Mouse (Mus musculus): ENCODE results near the gene Suclg2. TPM values are rescaled to one million over a fixed set of nuclear protein-coding genes. Genes with fewer than 3 reads are reported as not detected.

Suclg2 gene
- 55.8 and 58.6 TPM in 2 replicates for polyA plus RNA-seq (2016; fragmentation: Nextera tagmentation; extraction: Ambion mirVana)

DNA sequence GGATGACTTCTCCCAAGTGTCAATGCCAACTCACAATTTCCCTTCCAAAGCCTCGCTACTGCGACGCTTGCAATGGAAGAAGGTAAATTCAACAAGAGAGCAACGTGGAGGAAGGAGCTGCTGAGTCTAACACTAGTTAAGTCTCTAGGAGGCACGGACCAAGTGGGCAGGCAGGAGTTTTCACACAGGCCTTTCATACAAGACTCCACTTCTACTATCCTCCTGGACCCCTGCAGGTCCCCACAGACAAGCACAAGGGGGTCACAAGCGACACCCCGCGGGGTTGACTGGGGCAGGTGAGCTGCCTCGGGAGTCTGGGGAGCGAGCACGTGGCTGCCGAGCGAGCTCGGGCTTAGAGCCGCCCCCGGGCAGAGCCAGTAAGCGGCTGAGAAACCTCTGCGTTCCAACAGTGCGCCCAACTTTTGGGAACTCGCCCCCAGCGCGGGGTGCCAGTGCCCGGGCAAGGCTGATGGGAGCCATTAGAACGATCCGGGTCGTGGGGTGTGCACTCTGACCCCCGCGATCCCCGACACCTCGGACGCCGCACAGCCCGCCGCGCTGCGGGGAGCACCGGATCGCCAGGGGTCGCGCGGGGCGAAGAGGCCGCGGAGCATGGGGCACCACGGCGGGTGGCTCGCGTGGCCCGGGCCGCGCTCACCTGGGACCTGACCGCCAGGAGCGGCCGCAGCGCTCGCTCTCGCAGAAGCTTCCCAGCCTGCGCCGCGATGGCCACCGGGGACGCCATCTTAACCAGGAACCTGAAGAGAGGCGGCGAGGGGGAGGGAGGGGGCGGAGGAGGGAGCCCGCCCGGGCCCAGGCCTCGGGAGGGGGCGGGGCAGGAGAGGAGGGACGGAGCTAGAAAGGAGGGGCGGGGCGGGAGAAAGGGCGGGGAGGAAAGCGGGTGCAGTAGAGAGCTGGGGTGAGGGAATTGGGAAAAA lies at the start of gene Suclg2:
TSS of gene Suclg2 (minus strand) at position 770 of the 938 bp plus-strand sequence.
- Histone ChIP-seq H3K36me3 (no peaks in the 10 kb centered on the region), H3K4me1 (peaks cover 23% of the 10 kb centered on the region), H3K9me3 (replicated peaks) (no peaks in the 10 kb centered on the region), H3K27me3 (ENCODE audit: low read depth, poor library complexity, severe bottlenecking) (no peaks in the 10 kb centered on the region), H3K4me3 (peak within 1 kb of the TSS; percentile 84), H3K27ac (peak within 1 kb of the TSS; percentile 98)
- DNase-seq (ENCODE audit: low spot score) = peak; percentile 94
- WGBS = under 1% methylated on average over 66 of the region's 74 CpGs

DNA sequence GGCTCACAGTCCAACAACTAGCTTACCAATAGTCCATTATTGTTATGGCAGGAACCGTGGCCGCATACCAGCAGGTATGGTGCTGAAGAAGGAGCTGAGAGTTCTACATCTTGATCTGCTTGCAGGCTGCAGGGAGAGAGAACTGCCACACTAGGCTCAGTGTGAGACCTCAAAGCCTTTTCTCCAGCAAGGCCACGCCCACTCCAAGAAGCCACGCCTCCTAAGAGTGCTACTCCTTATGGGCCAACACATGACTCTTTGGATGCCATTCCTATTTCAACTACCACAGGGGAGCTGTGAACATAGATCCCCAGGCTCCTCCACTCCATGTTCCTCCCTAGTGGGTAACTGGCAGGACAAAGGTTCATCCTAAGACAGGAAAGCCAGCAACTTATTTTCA lies 48.0 kb upstream of the Suclg2 start:
- DNase-seq (ENCODE audit: low spot score) = no peak
- H3K9me3 ChIP-seq (replicated peaks) = no peaks in the 10 kb centered on the region
- no peaks in the 10 kb centered on the region for H3K36me3 ChIP-seq
- H3K27ac ChIP-seq = no peak overlapping the region
- no peaks in the 10 kb centered on the region for H3K4me1 ChIP-seq
- no peaks in the 10 kb centered on the region for H3K27me3 ChIP-seq (ENCODE audit: low read depth, poor library complexity, severe bottlenecking)
- 73% methylated on average over 4 of the region's 4 CpGs for WGBS
- no peak overlapping the region for H3K4me3 ChIP-seq

DNA sequence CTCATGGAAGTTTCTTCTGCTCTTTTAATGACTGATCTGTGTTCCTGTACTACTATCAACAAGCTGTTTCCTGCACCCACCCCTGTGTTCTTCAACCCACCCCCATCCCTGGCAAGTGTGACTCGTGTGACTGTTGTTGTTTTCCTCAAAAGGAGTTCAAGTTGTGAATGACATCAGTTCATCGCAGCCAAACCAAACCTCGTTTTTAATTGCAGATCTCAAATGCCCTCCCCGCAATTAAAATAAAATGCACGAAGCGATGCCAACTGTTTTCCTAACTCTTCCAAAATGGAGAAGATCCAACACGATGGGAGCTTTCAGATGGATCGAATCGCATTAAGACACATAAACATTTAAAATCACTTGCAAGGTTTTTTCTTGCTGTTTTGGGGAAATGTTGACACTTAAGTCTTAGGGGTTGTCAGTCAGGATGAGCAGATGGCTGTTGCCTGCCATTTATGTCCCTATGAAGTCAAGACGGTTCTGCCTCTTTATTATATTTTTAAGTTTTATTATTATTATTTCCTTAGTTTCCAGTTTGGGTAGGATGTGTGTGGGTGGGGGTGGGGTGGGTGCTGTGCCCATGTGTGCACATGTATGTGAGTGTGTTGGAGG lies 41.1 kb upstream of the Suclg2 start:
- H3K27me3 ChIP-seq (ENCODE audit: low read depth, poor library complexity, severe bottlenecking) = no peaks in the 10 kb centered on the region
- no peaks in the 10 kb centered on the region for H3K4me1 ChIP-seq
- H3K9me3 ChIP-seq (replicated peaks) = no peaks in the 10 kb centered on the region
- H3K27ac ChIP-seq = no peak overlapping the region
- no peak for DNase-seq (ENCODE audit: low spot score)
- WGBS = 90% methylated on average over 10 of the region's 10 CpGs
- H3K4me3 ChIP-seq = no peak overlapping the region
- H3K36me3 ChIP-seq = no peaks in the 10 kb centered on the region

DNA sequence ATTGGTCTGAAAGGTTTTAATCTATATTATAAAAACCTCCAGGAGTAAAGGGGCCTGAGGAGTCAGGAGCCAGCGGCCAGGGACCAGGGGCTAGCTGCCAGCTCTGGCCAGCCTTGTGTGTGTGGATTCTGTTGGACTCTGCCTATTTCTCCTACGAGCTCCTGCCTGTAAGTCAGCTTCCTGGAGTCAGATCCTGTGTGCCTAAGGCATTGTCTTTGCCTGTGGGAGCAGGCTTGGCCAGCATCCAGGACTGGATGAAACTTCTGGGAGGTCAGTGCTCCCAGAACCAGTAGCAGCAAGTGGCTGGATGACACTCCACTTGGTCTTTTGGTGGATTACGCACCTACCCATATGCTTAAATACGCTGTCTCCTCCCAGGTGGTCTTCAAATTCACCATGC lies 23.8 kb upstream of the Suclg2 start:
- Histone ChIP-seq H3K27me3 (ENCODE audit: low read depth, poor library complexity, severe bottlenecking) (no peaks in the 10 kb centered on the region), H3K4me1 (no peaks in the 10 kb centered on the region), H3K9me3 (replicated peaks) (no peaks in the 10 kb centered on the region), H3K4me3 (no peak overlapping the region), H3K36me3 (no peaks in the 10 kb centered on the region), H3K27ac (no peak overlapping the region)
- DNase-seq (ENCODE audit: low spot score) = no peak
- whole genome bisulfite sequencing = 88% methylated on average over 4 of the region's 4 CpGs

DNA sequence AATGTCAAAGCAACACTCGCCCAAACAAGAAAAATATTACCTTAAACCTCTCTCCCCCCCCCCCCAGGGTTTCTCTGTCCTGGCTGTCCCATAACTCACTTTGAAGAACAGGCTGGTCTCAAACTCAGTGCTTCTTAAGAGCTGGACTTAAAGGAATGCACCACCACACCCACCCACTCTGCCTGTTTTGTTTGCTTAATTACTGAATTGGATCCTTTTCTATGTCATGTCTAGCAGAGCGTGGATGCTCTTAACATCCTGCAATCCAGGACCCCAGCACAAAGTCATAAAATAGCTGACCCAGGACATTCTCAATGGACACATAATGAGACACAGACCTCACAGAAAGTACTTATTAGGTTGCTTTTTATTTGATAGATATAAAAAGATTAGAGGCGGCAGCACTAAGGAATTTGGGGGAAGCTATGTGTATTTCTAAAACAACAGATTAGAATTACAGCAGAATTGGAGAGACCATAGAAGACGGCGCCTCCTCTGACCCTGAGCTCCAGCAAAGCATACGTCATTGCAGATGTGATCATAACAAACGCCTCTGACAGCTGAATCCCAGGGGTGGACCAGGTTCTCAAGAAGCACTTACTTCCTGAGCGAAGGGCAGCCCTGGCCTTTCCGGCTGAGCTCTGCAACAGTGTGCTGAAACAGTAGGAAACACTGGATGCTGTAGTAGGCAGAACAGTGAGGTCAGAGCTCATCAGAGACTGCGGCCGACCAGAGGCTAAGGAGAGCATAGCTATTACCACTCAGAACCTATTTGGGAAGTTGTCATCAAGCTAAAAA lies 13.2 kb upstream of the Suclg2 start:
- no peak for DNase-seq (ENCODE audit: low spot score)
- no peak overlapping the region for H3K27ac ChIP-seq
- no peaks in the 10 kb centered on the region for H3K36me3 ChIP-seq
- no peaks in the 10 kb centered on the region for H3K27me3 ChIP-seq (ENCODE audit: low read depth, poor library complexity, severe bottlenecking)
- no peaks in the 10 kb centered on the region for H3K9me3 ChIP-seq (replicated peaks)
- peaks cover 12% of the 10 kb centered on the region for H3K4me1 ChIP-seq
- 45% methylated on average over 11 of the region's 11 CpGs for WGBS
- no peak overlapping the region for H3K4me3 ChIP-seq

DNA sequence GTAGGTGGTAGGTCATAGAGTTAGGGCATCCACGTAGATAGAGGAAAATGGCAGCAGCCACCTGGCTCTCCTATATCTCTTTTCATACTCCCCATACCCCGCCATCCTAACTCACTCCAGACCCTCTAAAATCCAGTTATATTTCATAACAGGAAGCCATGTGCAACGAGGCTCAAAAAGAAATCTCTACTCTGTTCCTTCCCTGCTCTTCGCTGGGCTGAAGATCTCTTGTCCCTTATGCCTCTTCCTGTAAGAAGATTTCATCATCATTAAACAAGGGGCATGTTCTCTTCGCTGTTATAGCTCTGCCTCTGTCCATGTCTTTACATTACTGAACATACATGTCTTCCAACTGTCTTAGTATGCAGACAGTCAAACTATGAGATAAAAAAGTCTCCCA lies 10.8 kb upstream of the Suclg2 start:
- DNase-seq (ENCODE audit: low spot score) = no peak
- Histone ChIP-seq H3K27ac (no peak overlapping the region), H3K4me3 (no peak overlapping the region), H3K4me1 (peaks cover 12% of the 10 kb centered on the region), H3K9me3 (replicated peaks) (no peaks in the 10 kb centered on the region), H3K36me3 (no peaks in the 10 kb centered on the region), H3K27me3 (ENCODE audit: low read depth, poor library complexity, severe bottlenecking) (no peaks in the 10 kb centered on the region)
- WGBS = 86% methylated on average over 5 of the region's 5 CpGs

DNA sequence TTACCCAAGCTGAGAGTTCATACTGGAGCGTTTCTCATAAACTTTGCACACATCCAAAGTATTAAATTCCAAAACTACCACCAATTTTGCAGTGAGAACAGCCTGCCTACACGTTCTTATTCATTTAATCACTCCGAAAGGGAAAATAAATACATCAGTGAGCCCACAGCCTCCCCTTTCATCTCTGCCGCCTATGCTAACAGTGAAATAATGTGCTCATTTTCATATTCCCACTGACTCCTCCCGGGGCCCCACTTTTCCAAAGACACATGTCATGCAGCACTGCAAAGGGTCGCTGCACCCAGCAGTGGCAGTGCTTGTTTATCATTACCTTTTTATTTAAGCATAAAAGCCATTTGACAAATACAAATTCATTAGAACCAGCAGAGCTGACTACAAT lies 6.7 kb upstream of the Suclg2 start:
- no peak for DNase-seq (ENCODE audit: low spot score)
- H3K27me3 ChIP-seq (ENCODE audit: low read depth, poor library complexity, severe bottlenecking) = no peaks in the 10 kb centered on the region
- H3K4me1 ChIP-seq = no peaks in the 10 kb centered on the region
- no peak overlapping the region for H3K4me3 ChIP-seq
- H3K9me3 ChIP-seq (replicated peaks) = no peaks in the 10 kb centered on the region
- 86% methylated on average over 6 of the region's 6 CpGs for WGBS
- no peak overlapping the region for H3K27ac ChIP-seq
- H3K36me3 ChIP-seq = no peaks in the 10 kb centered on the region

DNA sequence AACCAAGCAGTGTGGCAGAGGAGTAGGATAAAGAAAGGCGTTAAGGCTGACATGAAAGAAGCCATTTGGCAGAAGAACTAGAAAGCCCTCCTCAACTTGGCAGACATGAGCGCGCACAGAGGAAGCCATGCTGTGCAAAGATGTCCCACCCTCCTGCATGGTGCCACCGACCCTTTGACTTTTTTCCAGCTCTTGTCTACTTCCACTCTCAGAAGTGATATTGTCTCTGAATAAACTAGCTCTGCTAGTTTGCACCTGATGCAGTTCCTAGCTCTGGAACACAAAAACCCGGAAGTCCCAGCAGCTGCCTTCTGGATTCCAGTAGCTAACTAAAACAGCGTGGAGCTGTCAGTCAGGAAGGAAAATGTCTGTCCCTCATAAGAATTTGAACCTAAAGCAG lies 4.8 kb upstream of the Suclg2 start:
- 88% methylated on average over 6 of the region's 6 CpGs for WGBS

DNA sequence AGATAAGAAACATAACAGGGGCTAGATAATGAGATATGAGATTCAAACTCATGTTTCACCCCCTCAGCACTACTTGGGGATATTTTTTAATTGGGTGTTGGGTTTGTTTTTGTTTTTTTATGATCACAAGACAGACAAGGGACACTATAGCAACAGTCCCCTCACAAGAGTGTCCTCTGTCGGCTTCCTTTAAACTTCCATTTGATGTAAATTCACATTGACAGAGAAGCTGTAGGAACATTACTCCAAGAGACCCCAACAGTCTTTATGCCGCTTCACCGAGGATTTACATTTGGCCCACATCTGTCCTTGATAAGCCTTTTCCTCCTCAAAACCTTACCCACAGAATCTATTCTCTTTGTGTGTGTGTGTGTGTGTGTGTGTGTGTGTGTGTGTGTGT lies 1.2 kb upstream of the Suclg2 start:
- Histone ChIP-seq H3K36me3 (no peaks in the 10 kb centered on the region), H3K4me3 (no peak overlapping the region), H3K4me1 (peaks cover 14% of the 10 kb centered on the region), H3K27me3 (ENCODE audit: low read depth, poor library complexity, severe bottlenecking) (no peaks in the 10 kb centered on the region), H3K9me3 (replicated peaks) (no peaks in the 10 kb centered on the region), H3K27ac (no peak overlapping the region)
- no peak for DNase-seq (ENCODE audit: low spot score)
- 85% methylated on average over 3 of the region's 3 CpGs for WGBS

More for the DNA sequence above, 4.8 kb upstream of the Suclg2 start:
- Histone ChIP-seq H3K27me3 (ENCODE audit: low read depth, poor library complexity, severe bottlenecking) (no peaks in the 10 kb centered on the region), H3K4me3 (no peak overlapping the region), H3K4me1 (peaks cover 9% of the 10 kb centered on the region), H3K27ac (no peak overlapping the region), H3K9me3 (replicated peaks) (no peaks in the 10 kb centered on the region), H3K36me3 (no peaks in the 10 kb centered on the region)
- DNase-seq (ENCODE audit: low spot score) = no peak

DNA sequence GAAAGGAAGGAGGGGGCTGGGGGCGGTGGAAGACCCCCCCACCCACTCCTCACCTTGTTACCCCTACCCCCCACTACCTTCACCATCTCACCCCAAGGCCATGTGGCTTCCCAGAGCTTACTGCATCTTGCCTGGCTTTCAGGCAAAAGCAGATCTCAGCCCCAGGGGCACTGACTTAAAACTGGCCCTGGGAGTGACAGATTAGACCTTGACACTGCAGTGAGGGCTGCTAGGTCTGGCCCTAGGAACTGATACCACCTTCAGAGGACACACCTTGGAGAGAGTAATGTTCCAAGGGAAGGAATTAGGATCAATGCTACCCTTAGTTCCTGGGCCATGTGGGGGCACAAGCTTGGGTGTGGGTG lies 351 bp upstream of the Suclg2 start:
- no peaks in the 10 kb centered on the region for H3K36me3 ChIP-seq
- peak overlapping the region; percentile 98 for H3K27ac ChIP-seq
- no peaks in the 10 kb centered on the region for H3K27me3 ChIP-seq (ENCODE audit: low read depth, poor library complexity, severe bottlenecking)
- peaks cover 17% of the 10 kb centered on the region for H3K4me1 ChIP-seq
- H3K9me3 ChIP-seq (replicated peaks) = no peaks in the 10 kb centered on the region
- H3K4me3 ChIP-seq = peak overlapping the region; percentile 84
- no peak for DNase-seq (ENCODE audit: low spot score)
- WGBS = 0% methylated on average over 1 of the region's 1 CpGs

DNA sequence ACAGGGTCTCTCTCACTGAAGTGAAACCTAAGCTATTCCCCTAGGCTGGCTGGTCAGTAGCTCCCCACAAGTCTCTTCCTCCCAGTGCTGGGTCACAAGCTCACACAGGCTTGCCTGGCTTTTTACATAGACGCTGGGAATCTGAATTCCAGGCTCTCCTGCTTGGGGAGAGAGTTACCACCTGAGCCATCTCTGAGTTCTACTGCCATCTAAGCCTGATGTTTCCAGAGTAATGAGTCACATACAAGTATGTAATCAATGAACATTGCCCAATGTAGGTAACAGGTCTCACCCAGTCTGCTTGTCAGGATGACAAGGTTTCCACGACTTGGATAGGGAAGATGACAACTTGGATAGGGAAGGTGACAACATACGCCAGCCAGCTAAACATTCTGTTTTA lies 1.5 kb downstream of the Suclg2 start:
- H3K4me1 ChIP-seq = peaks cover 35% of the 10 kb centered on the region
- WGBS = 87% methylated on average over 3 of the region's 3 CpGs
- DNase-seq (ENCODE audit: low spot score) = no peak
- H3K27ac ChIP-seq = no peak overlapping the region
- no peak overlapping the region for H3K4me3 ChIP-seq
- H3K9me3 ChIP-seq (replicated peaks) = no peaks in the 10 kb centered on the region
- no peaks in the 10 kb centered on the region for H3K27me3 ChIP-seq (ENCODE audit: low read depth, poor library complexity, severe bottlenecking)
- H3K36me3 ChIP-seq = no peaks in the 10 kb centered on the region

DNA sequence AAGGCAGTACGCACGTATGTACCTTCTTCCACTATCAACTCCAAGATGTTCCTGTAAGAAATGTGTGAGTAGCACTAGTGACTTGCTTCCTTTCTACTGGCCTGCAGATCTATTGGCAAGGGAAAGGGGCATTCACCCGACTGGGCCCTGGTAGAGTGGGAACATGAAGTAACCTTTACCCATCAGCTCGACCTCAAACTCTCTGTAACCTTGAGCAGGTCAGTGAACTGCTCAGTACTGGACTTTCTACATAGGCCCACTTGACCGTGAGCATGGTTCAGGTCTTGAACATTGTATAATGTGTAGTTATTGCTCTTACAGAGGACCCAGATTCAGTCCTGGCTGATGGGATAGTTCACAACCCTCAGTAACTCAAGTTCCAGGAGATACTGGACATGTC lies 2.1 kb downstream of the Suclg2 start:
- Histone ChIP-seq H3K36me3 (no peaks in the 10 kb centered on the region), H3K4me1 (peaks cover 40% of the 10 kb centered on the region), H3K27me3 (ENCODE audit: low read depth, poor library complexity, severe bottlenecking) (no peaks in the 10 kb centered on the region), H3K27ac (no peak overlapping the region), H3K9me3 (replicated peaks) (no peaks in the 10 kb centered on the region), H3K4me3 (no peak overlapping the region)
- DNase-seq (ENCODE audit: low spot score) = no peak
- WGBS = 93% methylated on average over 5 of the region's 5 CpGs

DNA sequence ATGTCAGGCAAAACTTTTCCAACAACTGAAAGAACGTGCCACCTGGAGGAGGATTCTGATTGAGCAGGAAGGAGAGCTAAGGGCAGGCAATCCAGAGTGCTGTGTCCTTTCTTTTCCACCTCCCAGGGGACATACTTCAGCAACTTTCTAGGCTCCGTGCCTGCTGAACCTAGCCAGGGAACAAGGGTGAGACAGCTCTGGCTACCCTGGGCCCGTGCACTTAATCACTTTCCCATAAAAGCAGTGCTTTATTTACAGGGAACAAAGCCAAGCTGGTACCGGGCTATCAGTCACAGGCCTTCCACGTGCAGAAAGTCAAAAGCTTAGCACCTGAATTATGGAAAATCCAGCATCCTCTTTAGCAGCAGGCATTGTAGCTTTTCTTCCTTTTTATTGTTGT lies 5.4 kb downstream of the Suclg2 start:
- H3K4me1 ChIP-seq = peaks cover 48% of the 10 kb centered on the region

More for the DNA sequence above, 5.4 kb downstream of the Suclg2 start:
- no peaks in the 10 kb centered on the region for H3K27me3 ChIP-seq (ENCODE audit: low read depth, poor library complexity, severe bottlenecking)
- H3K9me3 ChIP-seq (replicated peaks) = no peaks in the 10 kb centered on the region
- 40% methylated on average over 5 of the region's 5 CpGs for WGBS
- no peak for DNase-seq (ENCODE audit: low spot score)
- H3K4me3 ChIP-seq = no peak overlapping the region
- H3K36me3 ChIP-seq = no peaks in the 10 kb centered on the region
- H3K27ac ChIP-seq = peak overlapping the region; percentile 46; the same call in 1 of the 2 replicates
